Mouse (Mus musculus) neural tube, embryonic 14.5 days (tissue): ENCODE data around the gene Garem2. TPM values are rescaled to one million over a fixed set of nuclear protein-coding genes. Genes with fewer than 3 reads are reported as not detected.
A peak's percentile ranks its signal among the peaks of the same experiment; 100 is the strongest.

Experiments used
- ATAC-seq: fragments of 200-750 bp; cut with Nextera tagmentation; 2 replicates; pipeline ENCODE4 v1.8.0; 2017; ENCODE audit warnings: low read depth, mild to moderate bottlenecking, moderate TSS enrichment, moderate library complexity
- H3K27ac ChIP-seq: fragments of 300-500 bp; sonication (generic); 2 replicates; pipeline ENCODE4 v1.5.1; 2014; ENCODE audit warnings: low read depth, mild to moderate bottlenecking, control low read depth, low read length, moderate library complexity, mixed read lengths
- H3K27me3 ChIP-seq: fragments of 300-500 bp; sonication (generic); 2 replicates; pipeline ENCODE4 v1.6.1; 2014; ENCODE audit warnings: low read length; ENCODE audit not compliant: control insufficient read depth, insufficient read depth
- H3K36me3 ChIP-seq: fragments of 300-500 bp; sonication (generic); 2 replicates; pipeline ENCODE4 v1.6.1; 2014; ENCODE audit warnings: low read length, mixed read lengths; ENCODE audit not compliant: control insufficient read depth, insufficient read depth
- H3K4me1 ChIP-seq: fragments of 300-500 bp; sonication (generic); 2 replicates; pipeline ENCODE4 v1.6.1; 2014; ENCODE audit warnings: low read length; ENCODE audit not compliant: control insufficient read depth, insufficient read depth
- H3K4me2 ChIP-seq: fragments of 300-500 bp; sonication (generic); 2 replicates; pipeline ENCODE4 v1.6.1; 2014; ENCODE audit warnings: mild to moderate bottlenecking, low read depth, low read length, control low read depth
- H3K4me3 ChIP-seq: fragments of 300-500 bp; sonication (generic); 2 replicates; pipeline ENCODE4 v1.5.1; 2014; ENCODE audit warnings: low read depth, low read length, control low read depth, mixed read lengths
- H3K9ac ChIP-seq: fragments of 300-500 bp; sonication (generic); replicated peaks from 2 replicates; pipeline ENCODE4 v1.6.1; 2014; ENCODE audit warnings: low read depth, mild to moderate bottlenecking, control low read depth, low read length, mixed read lengths
- H3K9me3 ChIP-seq: fragments of 300-500 bp; sonication (generic); 2 replicates; pipeline ENCODE4 v1.6.1; 2016; ENCODE audit warnings: low read length; ENCODE audit not compliant: control insufficient read depth
- WGBS: fragments of 180-500 bp; shearing (Covaris S2); extraction: QIAGEN DNeasy Blood & Tissue Kit; methylation state at CpG from one replicate; pipeline ENCODE4 v1.1.7; 2014; 5-methylcytosine and 5-hydroxymethylcytosine counted together
- polyA plus RNA-seq: library from polyadenylated mRNA; unstranded; fragments of >200 nt; fragmentation: Nextera tagmentation; extraction: Ambion mirVana; gene quantifications from 2 replicates; pipeline ENCODE4 v1.2.1, GENCODE M21; 2014

Gene Garem2
- polyA plus RNA-seq, 1 experiment from 2014 or later = 12.5 TPM

- H3K9ac ChIP-seq = no peak overlapping the region
- 88% methylated on average over 2 of the region's 2 CpGs for WGBS
- H3K36me3 ChIP-seq = no peaks in the 10 kb centered on the region
- H3K9me3 ChIP-seq = no peaks in the 10 kb centered on the region
- no peaks in the 10 kb centered on the region for H3K27me3 ChIP-seq
- H3K4me1 ChIP-seq = peaks cover 9% of the 10 kb centered on the region
- no peak for ATAC-seq
- H3K4me3 ChIP-seq = no peak overlapping the region
- H3K4me2 ChIP-seq = no peak overlapping the region
- H3K27ac ChIP-seq = no peak overlapping the region
Observed at GRCm38 (mm10) chr5:30153222-30153621, 48.3 kb downstream of the Garem2 start.

GRCm38 (mm10) chr5:30154013-30154412 lies 49.1 kb downstream of the Garem2 start:
- Histone ChIP-seq H3K9ac (peak overlapping the region; percentile 71), H3K4me2 (peak overlapping the region; percentile 56), H3K27ac (no peak overlapping the region), H3K4me3 (peak overlapping the region; percentile 66), H3K27me3 (no peaks in the 10 kb centered on the region), H3K9me3 (no peaks in the 10 kb centered on the region), H3K4me1 (peaks cover 9% of the 10 kb centered on the region), H3K36me3 (no peaks in the 10 kb centered on the region)
- WGBS = 22% methylated on average over 4 of the region's 4 CpGs
- no peak for ATAC-seq

GRCm38 (mm10) chr5:30154474-30155394 lies 49.8 kb downstream of the Garem2 start, which contains the start of the genes Hadha and Hadhb:
TSS of gene Hadha (minus strand) at chr5:30155162.
TSS of gene Hadhb (plus strand) at chr5:30155248.
- Histone ChIP-seq H3K36me3 (no peaks in the 10 kb centered on the region), H3K27ac (peak within 1 kb of the TSS; percentile 65), H3K9ac (peak within 1 kb of the TSS; percentile 71), H3K4me2 (peak within 1 kb of the TSS; percentile 56), H3K4me3 (peak within 1 kb of the TSS; percentile 66), H3K4me1 (peaks cover 9% of the 10 kb centered on the region), H3K27me3 (no peaks in the 10 kb centered on the region), H3K9me3 (no peaks in the 10 kb centered on the region)
- under 1% methylated on average over 44 of the region's 53 CpGs for WGBS
- ATAC-seq = peak; percentile 92

GRCm38 (mm10) chr5:30155395-30155792 lies 50.4 kb downstream of the Garem2 start:
- H3K4me2 ChIP-seq = peak overlapping the region; percentile 56
- WGBS = 0% methylated on average over 31 of the region's 31 CpGs
- peak overlapping the region; percentile 71 for H3K9ac ChIP-seq
- peak overlapping the region; percentile 65 for H3K27ac ChIP-seq
- H3K27me3 ChIP-seq = no peaks in the 10 kb centered on the region
- no peaks in the 10 kb centered on the region for H3K9me3 ChIP-seq
- H3K4me3 ChIP-seq = peak overlapping the region; percentile 66
- peak; percentile 76 for ATAC-seq
- peaks cover 9% of the 10 kb centered on the region for H3K4me1 ChIP-seq
- no peaks in the 10 kb centered on the region for H3K36me3 ChIP-seq

GRCm38 (mm10) chr5:30155821-30156629 lies 51.1 kb downstream of the Garem2 start:
- H3K4me2 ChIP-seq = peak overlapping the region; percentile 56
- no peaks in the 10 kb centered on the region for H3K36me3 ChIP-seq
- no peaks in the 10 kb centered on the region for H3K27me3 ChIP-seq
- H3K9me3 ChIP-seq = no peaks in the 10 kb centered on the region
- 41% methylated on average over 13 of the region's 13 CpGs for WGBS
- peak overlapping the region; percentile 65; the same call in 1 of the 2 replicates for H3K27ac ChIP-seq
- H3K4me1 ChIP-seq = peaks cover 9% of the 10 kb centered on the region
- ATAC-seq = no peak
- H3K9ac ChIP-seq = peak overlapping the region; percentile 71
- H3K4me3 ChIP-seq = peak overlapping the region; percentile 66

GRCm38 (mm10) chr5:30159601-30160000 lies 54.6 kb downstream of the Garem2 start:
- 88% methylated on average over 6 of the region's 6 CpGs for WGBS
- Histone ChIP-seq H3K9me3 (no peaks in the 10 kb centered on the region), H3K4me1 (peaks cover 5% of the 10 kb centered on the region), H3K27ac (no peak overlapping the region), H3K27me3 (no peaks in the 10 kb centered on the region), H3K36me3 (no peaks in the 10 kb centered on the region), H3K4me3 (no peak overlapping the region), H3K4me2 (no peak overlapping the region), H3K9ac (no peak overlapping the region)
- no peak for ATAC-seq

- WGBS = 83% methylated on average over 1 of the region's 1 CpGs
- ATAC-seq = no peak
- no peak overlapping the region for H3K4me3 ChIP-seq
Observed at GRCm38 (mm10) chr5:30161836-30162235, 56.9 kb downstream of the Garem2 start.

GRCm38 (mm10) chr5:30162339-30162738 lies 57.4 kb downstream of the Garem2 start:
- Histone ChIP-seq H3K4me1 (no peaks in the 10 kb centered on the region), H3K9ac (no peak overlapping the region), H3K9me3 (no peaks in the 10 kb centered on the region), H3K4me3 (no peak overlapping the region), H3K27me3 (no peaks in the 10 kb centered on the region), H3K27ac (no peak overlapping the region), H3K4me2 (no peak overlapping the region), H3K36me3 (no peaks in the 10 kb centered on the region)
- 84% methylated on average over 6 of the region's 6 CpGs for WGBS
- no peak for ATAC-seq

More at GRCm38 (mm10) chr5:30161836-30162235, 56.9 kb downstream of the Garem2 start:
- no peak overlapping the region for H3K27ac ChIP-seq
- H3K9me3 ChIP-seq = no peaks in the 10 kb centered on the region
- H3K4me1 ChIP-seq = no peaks in the 10 kb centered on the region
- no peak overlapping the region for H3K4me2 ChIP-seq
- no peaks in the 10 kb centered on the region for H3K36me3 ChIP-seq
- H3K27me3 ChIP-seq = no peaks in the 10 kb centered on the region
- H3K9ac ChIP-seq = no peak overlapping the region
